Mouse (Mus musculus) gastrocnemius, postnatal 10 days (tissue): ENCODE data around the gene Pla2g2d. TPM values are rescaled to one million over a fixed set of nuclear protein-coding genes. Genes with fewer than 3 reads are reported as not detected.

Experiments used
- DNase-seq: peaks from one replicate; pipeline ENCODE4 v3.0.0; 2021; ENCODE audit warnings: mixed read lengths
- total RNA-seq, 2 experiments: library from RNA; stranded (reverse); gene quantifications; 2 replicates each; pipeline ENCODE4 v1.2.3; 2021

The Pla2g2d gene
- total RNA-seq, 2 experiments from 2014 or later, result not detected

DNA sequence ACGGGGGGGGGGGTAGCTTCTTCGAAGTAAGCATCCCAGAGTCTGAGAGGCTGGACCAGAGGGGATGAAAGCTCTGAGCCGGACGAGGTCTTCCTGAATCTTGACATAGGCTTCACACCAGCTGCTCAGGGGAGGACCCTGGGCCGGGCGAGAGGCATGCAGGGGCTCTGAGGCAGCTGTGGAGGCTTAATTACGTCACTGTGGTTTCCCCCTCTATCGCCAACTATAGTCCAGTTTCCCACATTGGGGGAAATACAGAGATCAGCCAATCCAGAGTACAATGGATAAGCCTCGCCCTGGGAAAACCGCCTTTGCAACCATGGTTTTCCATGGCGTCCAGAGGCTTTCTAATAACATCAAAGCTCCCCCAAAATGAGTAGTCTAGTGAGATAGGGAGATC, 51.6 kb downstream of the Pla2g2d start:
- no peak for DNase-seq

Other genes with a start within 250 kb of the Pla2g2d start
- not detected for gene Vwa5b1, start 139.9 kb upstream of the Pla2g2d start, total RNA-seq
- under 1 TPM in 1 of 2 experiments, not detected in 1; 0.16 TPM for gene Pla2g2c, start 50.9 kb upstream of the Pla2g2d start, total RNA-seq
- under 1 TPM; 0.20 to 0.28 TPM for gene Ubxn10, start 38.6 kb upstream of the Pla2g2d start, total RNA-seq
- not detected for gene Pla2g2f, start 18.1 kb upstream of the Pla2g2d start, total RNA-seq
- 1 to 10 TPM; 2.3 to 5.6 TPM for gene Pla2g5, start 87.7 kb downstream of the Pla2g2d start, total RNA-seq
- not detected for gene Gm13030, start 98.2 kb downstream of the Pla2g2d start, total RNA-seq
- gene Pla2g2e, start 102.2 kb downstream of the Pla2g2d start, total RNA-seq, result not detected
- 1 to 10 TPM; 7.0 to 7.4 TPM for gene Otud3, start 138.2 kb downstream of the Pla2g2d start, total RNA-seq
- gene Rnf186, start 191.4 kb downstream of the Pla2g2d start, total RNA-seq, result not detected
- gene Tmco4, start 197.2 kb downstream of the Pla2g2d start, total RNA-seq, result 1 to 10 TPM; 3.8 to 4.5 TPM